Mouse (Mus musculus) kidney, postnatal 0 days (tissue): ENCODE results near the gene Fchsd2. TPM values are rescaled to one million over a fixed set of nuclear protein-coding genes. Genes with fewer than 3 reads are reported as not detected.
A peak's percentile ranks its signal among the peaks of the same experiment; 100 is the strongest.

Experiments used
- ATAC-seq: fragments of 200-750 bp; cut with Nextera tagmentation; replicated peaks from 2 replicates; pipeline ENCODE4 v1.8.0; 2017; ENCODE audit warnings: low read depth, moderate number of reproducible peaks, moderate TSS enrichment, moderate library complexity; ENCODE audit not compliant: low FRiP score
- DNase-seq: peaks from one replicate; pipeline ENCODE4 v3.0.0-alpha.2; 2016; ENCODE audit warnings: low spot score
- H3K27ac ChIP-seq: fragments of 300-500 bp; sonication (generic); 2 replicates; pipeline ENCODE4 v1.5.1; 2014; ENCODE audit warnings: mild to moderate bottlenecking
- H3K27me3 ChIP-seq: fragments of 300-500 bp; sonication (generic); 2 replicates; pipeline ENCODE4 v1.6.1; 2014; ENCODE audit warnings: low read length, mixed read lengths; ENCODE audit not compliant: insufficient read depth
- H3K36me3 ChIP-seq: fragments of 300-500 bp; sonication (generic); 2 replicates; pipeline ENCODE4 v1.6.1; 2014; ENCODE audit warnings: low read length, mixed read lengths; ENCODE audit not compliant: insufficient read depth
- H3K4me1 ChIP-seq: fragments of 300-500 bp; sonication (generic); replicated peaks from 2 replicates; pipeline ENCODE4 v1.6.1; 2014; ENCODE audit warnings: antibody characterized with exemption, low read length, mixed read lengths; ENCODE audit not compliant: insufficient read depth
- H3K4me2 ChIP-seq: fragments of 300-500 bp; sonication (generic); 2 replicates; pipeline ENCODE4 v1.6.1; 2014; ENCODE audit warnings: mild to moderate bottlenecking, low read length, moderate library complexity, mixed read lengths
- H3K4me3 ChIP-seq: fragments of 300-500 bp; sonication (generic); replicated peaks from 2 replicates; pipeline ENCODE4 v1.5.1; 2014; ENCODE audit warnings: low read depth, low read length
- H3K9ac ChIP-seq: fragments of 300-500 bp; sonication (generic); 2 replicates; pipeline ENCODE4 v1.6.1; 2014; ENCODE audit warnings: low read depth, low read length
- H3K9me3 ChIP-seq: fragments of 300-500 bp; sonication (generic); replicated peaks from 2 replicates; pipeline ENCODE4 v1.6.1; 2016; ENCODE audit warnings: low read length, inconsistent platforms, mixed read lengths
- CTCF ChIP-seq: IDR thresholded peaks from 2 replicates; pipeline ENCODE4 v1.5.1; 2016; ENCODE audit warnings: antibody characterized with exemption, low read depth, mild to moderate bottlenecking, moderate library complexity
- WGBS: fragments of 180-500 bp; shearing (Covaris S2); extraction: QIAGEN DNeasy Blood & Tissue Kit; methylation state at CpG from one replicate; pipeline ENCODE4 v1.1.7; 2014; 5-methylcytosine and 5-hydroxymethylcytosine counted together
- polyA plus RNA-seq: library from polyadenylated mRNA; unstranded; fragments of >200 nt; fragmentation: Nextera tagmentation; extraction: Ambion mirVana; gene quantifications from 2 replicates; pipeline ENCODE4 v1.2.1, GENCODE M21; 2015

The Fchsd2 gene
- polyA plus RNA-seq, 1 experiment from 2014 or later = 15.9 TPM

- peak overlapping the region; percentile 80 for H3K9ac ChIP-seq
- ATAC-seq = no peak; the same call in 1 of the 2 replicates
- DNase-seq = peak; percentile 93
- no peaks in the 10 kb centered on the region for H3K36me3 ChIP-seq
- H3K4me3 ChIP-seq = peak overlapping the region; percentile 78
- no peaks in the 10 kb centered on the region for H3K27me3 ChIP-seq
- H3K27ac ChIP-seq = peak overlapping the region; percentile 96
- 0% methylated on average over 21 of the region's 35 CpGs for WGBS
- TF ChIP-seq CTCF = no peak
- peak overlapping the region; percentile 90 for H3K4me2 ChIP-seq
- peaks cover 4% of the 10 kb centered on the region; the same call in 1 of the 2 replicates for H3K4me1 ChIP-seq
- H3K9me3 ChIP-seq = no peaks in the 10 kb centered on the region
These were observed 16.0 kb downstream of the Fchsd2 start for GRCm38 (mm10) chr7:101108653-101109005.

GRCm38 (mm10) chr7:101109006-101109855, 16.6 kb downstream of the Fchsd2 start:
- ATAC-seq (peak; percentile 29), DNase-seq (peak; percentile 64)
- peak overlapping the region; percentile 80 for H3K9ac ChIP-seq
- no peak for TF ChIP-seq CTCF
- under 1% methylated on average over 47 of the region's 47 CpGs for WGBS
- peak overlapping the region; percentile 96 for H3K27ac ChIP-seq
- H3K4me1 ChIP-seq = peaks cover 4% of the 10 kb centered on the region; the same call in 1 of the 2 replicates
- H3K4me2 ChIP-seq = peak overlapping the region; percentile 90
- H3K9me3 ChIP-seq = no peaks in the 10 kb centered on the region
- H3K27me3 ChIP-seq = no peaks in the 10 kb centered on the region
- no peaks in the 10 kb centered on the region for H3K36me3 ChIP-seq
- peak overlapping the region; percentile 78 for H3K4me3 ChIP-seq

DNA sequence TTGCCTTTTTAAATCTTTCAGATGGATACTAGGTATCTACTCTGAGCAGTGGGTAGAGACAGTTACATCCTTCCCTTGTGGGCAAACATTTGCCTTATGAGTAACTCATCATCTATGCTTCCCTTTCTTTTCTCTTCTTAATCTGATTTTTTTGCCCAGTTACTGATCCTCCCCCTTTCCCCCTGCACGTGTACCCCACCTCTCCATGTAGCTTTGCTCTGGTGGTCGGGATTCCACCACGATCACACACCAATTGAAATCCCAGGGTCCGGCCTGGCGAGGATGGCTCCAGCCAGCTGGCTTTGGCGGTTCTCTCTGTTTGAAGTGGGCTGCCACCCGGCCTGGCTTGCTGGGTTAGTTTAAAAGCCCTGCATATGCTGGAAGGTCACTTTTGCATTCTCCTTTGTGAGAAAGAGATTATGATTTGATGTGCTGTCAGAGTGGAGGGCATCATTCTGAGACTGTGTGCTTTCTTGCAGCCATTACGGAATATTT, 17.2 kb downstream of the Fchsd2 start:
- Histone ChIP-seq H3K36me3 (no peaks in the 10 kb centered on the region), H3K9ac (peak overlapping the region; percentile 80), H3K4me2 (peak overlapping the region; percentile 90)

DNA sequence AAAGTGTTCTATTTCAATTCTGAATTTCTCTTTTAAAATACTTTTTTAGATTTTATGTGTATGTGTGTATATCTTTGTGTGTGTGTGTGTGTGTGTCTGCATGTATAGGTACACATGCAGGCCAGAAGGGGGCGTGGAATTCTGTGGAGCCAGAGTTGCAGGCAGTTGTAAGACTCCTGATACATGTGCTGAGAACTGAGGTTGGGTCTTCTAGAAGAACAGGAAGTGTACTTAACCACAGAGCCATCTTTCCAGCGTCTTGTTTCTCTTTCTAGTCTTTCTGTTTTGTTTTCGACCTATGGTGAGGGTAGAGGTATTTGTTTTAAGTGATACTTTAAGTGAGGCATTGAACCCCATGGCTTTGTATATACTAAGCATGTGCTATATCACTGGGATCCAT, 20.7 kb downstream of the Fchsd2 start:
- TF ChIP-seq CTCF = no peak
- ATAC-seq (no peak), DNase-seq (no peak)
- Histone ChIP-seq H3K9ac (no peak overlapping the region), H3K4me3 (no peak overlapping the region), H3K9me3 (no peaks in the 10 kb centered on the region), H3K4me2 (no peak overlapping the region), H3K27me3 (no peaks in the 10 kb centered on the region), H3K36me3 (no peaks in the 10 kb centered on the region), H3K4me1 (no peaks in the 10 kb centered on the region), H3K27ac (no peak overlapping the region)
- WGBS = 85% methylated on average over 3 of the region's 3 CpGs

More for the DNA sequence above, 17.2 kb downstream of the Fchsd2 start:
- TF ChIP-seq CTCF = no peak
- H3K27ac ChIP-seq = peak overlapping the region; percentile 96
- H3K9me3 ChIP-seq = no peaks in the 10 kb centered on the region
- no peaks in the 10 kb centered on the region for H3K27me3 ChIP-seq
- WGBS = 13% methylated on average over 8 of the region's 8 CpGs
- peak overlapping the region; percentile 78 for H3K4me3 ChIP-seq
- no peak for ATAC-seq
- H3K4me1 ChIP-seq = peaks cover 4% of the 10 kb centered on the region; the same call in 1 of the 2 replicates
- no peak for DNase-seq

DNA sequence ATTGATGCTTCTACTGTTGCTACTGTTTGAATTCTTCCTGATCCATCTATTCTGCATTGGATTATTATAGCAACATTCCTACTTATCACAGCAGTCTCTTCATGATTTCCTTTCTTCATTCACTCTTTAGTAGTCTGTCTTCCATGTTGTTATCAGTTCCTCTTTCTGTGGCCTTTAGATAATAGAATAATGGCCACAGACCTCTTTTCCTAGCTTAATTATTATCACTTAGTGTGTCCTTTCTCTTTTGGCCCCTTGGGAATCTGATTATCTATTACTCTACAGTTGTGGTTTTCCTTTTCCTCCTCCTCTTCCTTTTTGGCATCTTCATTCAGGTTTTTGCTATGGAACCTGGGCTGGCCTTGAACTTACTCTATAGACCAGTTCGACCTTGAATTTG, 21.7 kb downstream of the Fchsd2 start:
- no peaks in the 10 kb centered on the region for H3K4me1 ChIP-seq
- DNase-seq (no peak), ATAC-seq (no peak)
- H3K4me3 ChIP-seq = no peak overlapping the region
- 86% methylated on average over 1 of the region's 1 CpGs for WGBS
- no peak overlapping the region for H3K27ac ChIP-seq
- no peaks in the 10 kb centered on the region for H3K36me3 ChIP-seq
- H3K9me3 ChIP-seq = no peaks in the 10 kb centered on the region
- no peak overlapping the region for H3K9ac ChIP-seq
- H3K4me2 ChIP-seq = no peak overlapping the region
- H3K27me3 ChIP-seq = no peaks in the 10 kb centered on the region
- no peak for TF ChIP-seq CTCF

- no peaks in the 10 kb centered on the region for H3K4me1 ChIP-seq
- no peak for ATAC-seq
- H3K9me3 ChIP-seq = no peaks in the 10 kb centered on the region
- peak overlapping the region; percentile 25; the same call in 1 of the 2 replicates for H3K27ac ChIP-seq
- no peak overlapping the region for H3K9ac ChIP-seq
- peak; percentile 71 for DNase-seq
- H3K36me3 ChIP-seq = no peaks in the 10 kb centered on the region
- H3K4me2 ChIP-seq = no peak overlapping the region
- no peak for TF ChIP-seq CTCF
- 54% methylated on average over 7 of the region's 7 CpGs for WGBS
- no peak overlapping the region for H3K4me3 ChIP-seq
- no peaks in the 10 kb centered on the region for H3K27me3 ChIP-seq
These were observed 26.7 kb downstream of the Fchsd2 start for GRCm38 (mm10) chr7:101119391-101119790.
